Mouse (Mus musculus) midbrain, embryonic 12.5 days (tissue): ENCODE measurements at regions not wholly inside any gene's neighbourhood (a gene's known extent, or its start where the extent isn't known, plus 50 kb on each side); places are given as distances from the start of the nearest gene placed in this dataset.

Experiments used
- ATAC-seq: fragments of 200-750 bp; cut with Nextera tagmentation; 2 replicates; pipeline ENCODE4 v1.8.0; 2017; ENCODE audit warnings: low read depth, moderate TSS enrichment, moderate library complexity; ENCODE audit not compliant: low FRiP score
- H3K27ac ChIP-seq: fragments of 300-500 bp; sonication (generic); replicated peaks from 2 replicates; pipeline ENCODE4 v1.5.1; 2016; ENCODE audit warnings: mild to moderate bottlenecking
- H3K27me3 ChIP-seq: fragments of 300-500 bp; sonication (generic); 2 replicates; pipeline ENCODE4 v1.6.1; 2016; ENCODE audit warnings: mild to moderate bottlenecking
- H3K36me3 ChIP-seq: fragments of 300-500 bp; sonication (generic); 2 replicates; pipeline ENCODE4 v1.6.1; 2016
- H3K4me1 ChIP-seq: fragments of 300-500 bp; sonication (generic); 2 replicates; pipeline ENCODE4 v1.6.1; 2016
- H3K4me2 ChIP-seq: fragments of 300-500 bp; sonication (generic); replicated peaks from 2 replicates; pipeline ENCODE4 v1.6.1; 2016; ENCODE audit warnings: mild to moderate bottlenecking, moderate library complexity
- H3K4me3 ChIP-seq: fragments of 300-500 bp; sonication (generic); 2 replicates; pipeline ENCODE4 v1.5.1; 2016; ENCODE audit warnings: mild to moderate bottlenecking
- H3K9ac ChIP-seq: fragments of 300-500 bp; sonication (generic); replicated peaks from 2 replicates; pipeline ENCODE4 v1.6.1; 2016; ENCODE audit warnings: mild to moderate bottlenecking, moderate library complexity
- H3K9me3 ChIP-seq: fragments of 300-500 bp; sonication (generic); 2 replicates; pipeline ENCODE4 v1.6.1; 2016; ENCODE audit warnings: mild to moderate bottlenecking
- WGBS: fragments of 180-500 bp; shearing (Covaris S2); methylation state at CpG from one replicate; pipeline ENCODE4 v1.1.7; 2016; 5-methylcytosine and 5-hydroxymethylcytosine counted together

DNA sequence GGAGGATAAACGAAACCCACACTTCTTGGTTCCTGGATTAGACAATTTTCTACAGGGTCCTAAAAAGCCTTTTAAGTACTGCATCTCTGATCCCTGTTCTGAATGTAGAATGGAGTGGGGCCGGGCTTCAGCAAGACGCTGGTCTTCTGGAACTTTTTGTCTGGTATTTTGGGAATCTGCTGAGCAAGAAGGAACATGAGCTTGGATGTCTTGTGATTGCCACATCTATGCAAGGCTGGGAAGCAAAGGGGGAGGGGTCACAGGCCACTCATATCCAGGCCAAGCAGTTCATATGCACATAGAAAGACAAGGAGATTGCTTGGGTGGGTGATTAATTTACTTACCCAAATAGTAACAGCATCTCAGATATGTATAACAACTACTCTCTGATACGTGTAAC is 121.5 kb downstream of the Evx1 start:
- Histone ChIP-seq H3K36me3 (no peaks in the 10 kb centered on the region), H3K4me3 (no peak overlapping the region), H3K27me3 (no peaks in the 10 kb centered on the region), H3K9me3 (no peaks in the 10 kb centered on the region), H3K4me2 (no peak overlapping the region), H3K4me1 (no peaks in the 10 kb centered on the region), H3K9ac (no peak overlapping the region), H3K27ac (no peak overlapping the region)
- 83% methylated on average over 4 of the region's 4 CpGs for WGBS
- ATAC-seq = no peak

DNA sequence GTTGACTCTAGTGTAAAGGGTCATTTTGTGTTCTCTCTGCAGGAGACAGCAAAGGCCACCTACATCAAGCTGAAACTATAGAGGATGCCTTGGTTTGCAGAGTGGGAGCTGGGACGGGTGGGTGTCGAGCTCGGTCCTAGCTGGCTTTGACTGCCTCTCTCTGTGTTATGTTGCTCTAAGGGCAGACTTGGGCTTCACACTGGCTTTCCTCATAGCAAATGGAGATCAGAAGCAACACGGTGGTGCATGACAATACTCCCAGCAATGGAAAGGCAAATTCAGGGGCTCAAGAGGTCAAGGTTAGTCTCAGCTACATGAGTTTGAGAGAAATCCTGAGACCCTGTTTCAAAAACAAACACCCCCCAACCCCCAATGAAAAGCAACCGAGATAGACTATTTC is 122.1 kb downstream of the Evx1 start:
- Histone ChIP-seq H3K36me3 (no peaks in the 10 kb centered on the region), H3K4me2 (no peak overlapping the region), H3K9ac (no peak overlapping the region), H3K27me3 (no peaks in the 10 kb centered on the region), H3K9me3 (no peaks in the 10 kb centered on the region), H3K4me1 (no peaks in the 10 kb centered on the region), H3K27ac (no peak overlapping the region), H3K4me3 (no peak overlapping the region)
- ATAC-seq = no peak
- WGBS = 80% methylated on average over 5 of the region's 5 CpGs

DNA sequence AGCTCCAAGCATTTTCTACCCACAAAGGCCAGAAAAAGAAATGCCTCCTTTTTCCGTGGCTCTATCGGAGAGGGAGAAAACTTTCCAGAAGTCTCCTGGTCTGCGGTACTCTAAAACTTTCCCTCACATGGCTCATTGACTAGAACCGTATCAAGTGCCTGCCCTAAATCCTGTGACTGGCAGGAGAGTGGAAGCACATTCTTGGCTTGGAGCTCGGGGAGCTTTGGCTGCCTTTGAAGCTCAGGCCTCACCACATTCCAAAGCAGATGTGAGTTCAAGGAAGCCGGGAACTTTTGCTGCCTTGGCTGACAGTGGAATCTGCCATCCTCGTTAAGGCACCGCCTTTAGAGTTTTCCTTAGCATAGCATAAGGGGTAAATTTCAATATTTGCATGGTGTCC is 125.1 kb downstream of the Evx1 start:
- H3K4me3 ChIP-seq = no peak overlapping the region
- no peaks in the 10 kb centered on the region; the same call in 1 of the 2 replicates for H3K27me3 ChIP-seq
- WGBS = 45% methylated on average over 8 of the region's 8 CpGs
- H3K36me3 ChIP-seq = no peaks in the 10 kb centered on the region
- no peak for ATAC-seq
- no peaks in the 10 kb centered on the region for H3K9me3 ChIP-seq
- H3K4me2 ChIP-seq = no peak overlapping the region
- H3K9ac ChIP-seq = no peak overlapping the region
- H3K4me1 ChIP-seq = peaks cover 5% of the 10 kb centered on the region
- no peak overlapping the region for H3K27ac ChIP-seq

DNA sequence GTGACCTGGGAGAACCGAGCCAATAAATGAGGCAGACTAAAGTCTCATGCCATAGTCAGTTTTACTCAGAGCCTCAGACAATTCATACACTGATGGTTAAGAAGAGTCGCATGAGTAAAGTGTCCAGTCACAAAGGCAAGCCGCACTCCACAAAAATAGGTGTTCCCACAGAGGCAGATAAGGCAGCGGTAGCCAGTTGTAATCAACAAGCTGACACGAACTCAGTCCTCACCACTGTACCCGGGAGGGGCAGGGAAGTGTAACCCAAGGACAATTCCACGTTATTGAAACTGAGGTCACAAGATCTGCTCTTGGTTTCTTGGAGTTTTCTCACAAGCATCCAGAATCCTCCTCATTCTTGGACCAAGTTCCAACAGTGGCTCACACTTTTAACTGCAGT is 125.9 kb downstream of the Evx1 start:
- Histone ChIP-seq H3K27ac (no peak overlapping the region), H3K36me3 (no peaks in the 10 kb centered on the region), H3K4me1 (peaks cover 8% of the 10 kb centered on the region), H3K4me3 (no peak overlapping the region), H3K9ac (no peak overlapping the region), H3K4me2 (no peak overlapping the region), H3K27me3 (no peaks in the 10 kb centered on the region; the same call in 1 of the 2 replicates), H3K9me3 (no peaks in the 10 kb centered on the region)
- WGBS = 84% methylated on average over 7 of the region's 7 CpGs
- ATAC-seq = no peak

DNA sequence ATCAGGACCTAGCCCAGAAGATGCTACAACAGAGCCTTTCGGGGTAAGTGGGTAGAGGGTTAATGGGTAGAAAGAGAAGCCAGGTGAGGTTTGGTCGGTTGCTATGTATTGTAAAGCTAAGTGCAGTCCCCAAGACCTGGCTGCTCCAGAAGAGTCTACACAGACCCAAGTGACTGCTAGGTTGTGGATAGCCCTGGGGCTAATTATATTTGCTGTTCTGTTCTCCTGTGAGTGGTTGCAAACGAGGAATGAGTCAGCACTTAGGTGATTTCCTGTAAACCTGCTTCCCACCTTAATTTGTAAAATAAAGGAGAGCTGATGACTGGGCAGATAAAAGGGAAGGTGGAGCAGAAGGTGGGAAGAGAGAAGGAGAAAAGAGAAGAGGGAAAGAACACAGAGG is 126.9 kb downstream of the Evx1 start:
- ATAC-seq = no peak
- H3K9me3 ChIP-seq = no peaks in the 10 kb centered on the region
- no peak overlapping the region for H3K4me3 ChIP-seq
- H3K4me1 ChIP-seq = peaks cover 8% of the 10 kb centered on the region
- no peaks in the 10 kb centered on the region for H3K36me3 ChIP-seq
- no peaks in the 10 kb centered on the region; the same call in 1 of the 2 replicates for H3K27me3 ChIP-seq
- no peak overlapping the region for H3K4me2 ChIP-seq
- no peak overlapping the region for H3K9ac ChIP-seq
- WGBS = 81% methylated on average over 3 of the region's 3 CpGs
- no peak overlapping the region for H3K27ac ChIP-seq

DNA sequence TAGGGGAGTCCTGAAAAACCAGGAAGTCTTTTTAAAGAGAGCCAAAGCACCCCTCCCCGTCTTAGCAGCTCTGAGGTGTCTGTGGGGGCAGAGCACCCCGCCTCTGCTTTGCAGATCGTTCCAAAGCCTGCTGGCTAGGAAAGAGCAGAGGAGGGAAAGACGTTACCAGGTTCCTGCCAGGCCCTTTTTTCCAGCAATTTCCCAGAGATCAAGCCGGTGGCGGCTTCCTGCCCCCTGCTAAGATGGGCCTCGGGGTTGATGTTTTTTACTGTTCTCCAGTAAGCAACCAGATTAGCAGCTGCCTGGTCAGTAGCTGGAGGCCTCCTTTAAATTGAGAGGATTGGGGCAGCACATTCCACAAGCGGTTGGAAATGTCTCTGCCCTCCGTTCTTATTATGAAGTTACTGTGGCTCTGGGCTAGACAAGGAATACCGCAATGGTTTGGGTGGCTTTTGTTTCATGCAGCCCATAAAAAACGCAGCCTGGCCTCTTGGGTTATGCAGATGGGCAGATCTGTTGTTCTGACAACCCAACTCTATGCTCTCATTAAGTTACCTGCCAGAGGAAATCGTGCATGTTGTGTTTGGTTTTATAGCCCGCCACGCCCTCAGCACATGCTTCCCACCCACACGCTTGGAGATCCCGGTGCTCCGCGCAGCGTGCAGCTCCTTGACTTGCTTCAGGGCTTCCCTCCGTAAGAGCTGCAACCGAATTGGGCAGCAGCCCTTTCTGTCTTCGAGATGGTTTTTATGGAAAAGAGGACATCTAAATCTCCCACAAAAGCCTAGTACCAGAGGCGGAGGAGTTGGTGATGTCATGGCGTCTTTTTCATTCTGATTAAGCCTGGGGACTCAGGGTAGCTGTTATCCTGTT is 130.1 kb downstream of the Evx1 start:
- Histone ChIP-seq H3K4me1 (peaks cover 8% of the 10 kb centered on the region), H3K4me3 (no peak overlapping the region), H3K9me3 (no peaks in the 10 kb centered on the region), H3K27ac (no peak overlapping the region), H3K4me2 (0 out of 2 replicates have a peak overlapping the region, but pooled peaks have one; percentile 7), H3K27me3 (no peaks in the 10 kb centered on the region; the same call in 1 of the 2 replicates), H3K36me3 (no peaks in the 10 kb centered on the region), H3K9ac (no peak overlapping the region)
- WGBS = 38% methylated on average over 24 of the region's 24 CpGs
- no peak for ATAC-seq

DNA sequence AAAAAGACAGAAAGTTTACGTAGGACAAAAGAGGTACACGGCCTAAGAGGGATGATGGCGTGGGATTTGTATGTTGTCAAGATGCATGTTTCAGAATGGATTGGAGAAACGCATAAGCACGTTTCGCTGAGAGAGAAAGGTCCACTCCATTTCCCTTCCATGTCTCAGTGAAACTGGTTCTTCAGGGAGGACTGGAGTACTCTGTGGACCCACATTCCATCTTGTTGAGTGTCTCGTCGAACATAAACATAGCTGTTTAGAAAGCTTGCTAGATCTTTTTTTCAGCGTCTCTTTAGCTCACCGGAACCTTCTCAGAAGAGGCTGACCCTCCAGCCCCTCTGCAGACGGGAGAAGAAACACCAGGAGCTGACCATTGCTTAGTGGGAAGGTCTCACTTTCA is 145.5 kb downstream of the Evx1 start:
- Histone ChIP-seq H3K4me3 (no peak overlapping the region), H3K36me3 (no peaks in the 10 kb centered on the region), H3K27ac (no peak overlapping the region), H3K9ac (no peak overlapping the region), H3K27me3 (no peaks in the 10 kb centered on the region), H3K9me3 (no peaks in the 10 kb centered on the region), H3K4me2 (no peak overlapping the region), H3K4me1 (no peaks in the 10 kb centered on the region)
- 90% methylated on average over 11 of the region's 11 CpGs for WGBS
- ATAC-seq = no peak

DNA sequence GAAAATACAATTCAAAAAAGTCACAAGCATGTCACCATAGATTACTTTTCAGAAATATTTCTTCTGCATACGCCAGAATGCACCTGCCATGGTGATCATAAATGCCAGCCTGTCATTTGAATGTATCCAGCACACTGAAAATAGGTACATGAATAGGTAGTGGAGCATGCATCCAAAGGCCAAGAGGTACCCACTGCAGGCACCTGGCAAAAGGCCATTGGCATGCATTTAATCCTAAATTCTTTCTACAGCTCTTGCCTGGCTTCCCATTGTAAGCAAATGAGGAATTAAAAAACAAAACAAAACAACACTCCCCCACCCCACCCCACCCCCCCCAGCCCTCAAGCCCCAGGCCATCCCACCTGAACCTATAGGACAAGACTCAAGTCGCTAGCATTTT is 147.9 kb downstream of the Evx1 start:
- no peak overlapping the region for H3K4me2 ChIP-seq
- H3K27me3 ChIP-seq = no peaks in the 10 kb centered on the region
- no peak for ATAC-seq
- no peaks in the 10 kb centered on the region for H3K4me1 ChIP-seq
- no peak overlapping the region for H3K9ac ChIP-seq
- 92% methylated on average over 2 of the region's 2 CpGs for WGBS
- no peaks in the 10 kb centered on the region for H3K36me3 ChIP-seq
- no peak overlapping the region for H3K4me3 ChIP-seq
- H3K9me3 ChIP-seq = no peaks in the 10 kb centered on the region
- H3K27ac ChIP-seq = no peak overlapping the region

DNA sequence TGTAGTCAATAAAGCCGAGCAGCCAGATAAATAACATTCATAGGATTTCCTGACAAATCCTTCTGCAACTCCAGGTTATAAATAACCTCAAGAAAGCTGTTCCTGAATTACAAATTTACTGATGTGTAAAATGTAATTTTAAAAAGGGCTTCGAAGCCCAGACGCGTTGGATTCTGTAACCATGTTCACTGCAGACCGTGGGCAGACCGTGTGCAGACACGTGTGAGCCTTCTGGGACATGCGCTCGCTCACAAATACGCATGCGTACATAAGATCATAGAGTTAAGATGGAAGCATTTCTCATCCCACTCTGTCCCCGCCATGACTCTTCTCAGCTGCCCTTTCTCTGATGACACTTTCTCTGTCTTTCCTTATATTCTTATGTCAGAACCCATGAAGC is 150.1 kb downstream of the Evx1 start:
- Histone ChIP-seq H3K4me2 (no peak overlapping the region), H3K4me1 (no peaks in the 10 kb centered on the region), H3K27me3 (no peaks in the 10 kb centered on the region), H3K9ac (no peak overlapping the region), H3K9me3 (no peaks in the 10 kb centered on the region), H3K36me3 (no peaks in the 10 kb centered on the region), H3K4me3 (no peak overlapping the region), H3K27ac (no peak overlapping the region)
- ATAC-seq = no peak
- 93% methylated on average over 12 of the region's 12 CpGs for WGBS

DNA sequence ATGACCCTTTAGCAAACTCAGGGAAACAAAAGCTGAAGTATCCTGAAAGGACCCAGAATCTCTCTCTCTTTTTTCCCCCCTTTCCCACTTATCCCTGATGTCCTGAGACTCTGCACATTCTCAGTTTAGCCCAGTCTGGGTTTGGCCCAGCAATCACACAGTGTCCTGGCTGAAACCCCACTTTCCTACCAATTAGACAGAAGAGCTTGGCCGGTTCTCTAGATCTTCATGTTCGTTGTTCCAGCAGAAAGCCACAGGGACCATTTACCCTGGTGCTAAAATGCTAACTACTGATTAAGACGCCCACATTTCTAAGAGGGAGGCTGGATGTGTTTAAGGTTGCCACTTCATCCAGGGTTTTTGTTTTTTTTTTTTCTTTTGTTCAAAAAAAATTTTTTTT is 151.3 kb downstream of the Evx1 start:
- Histone ChIP-seq H3K9ac (no peak overlapping the region), H3K4me1 (no peaks in the 10 kb centered on the region), H3K27ac (no peak overlapping the region), H3K4me3 (no peak overlapping the region), H3K4me2 (no peak overlapping the region), H3K9me3 (no peaks in the 10 kb centered on the region), H3K27me3 (no peaks in the 10 kb centered on the region), H3K36me3 (no peaks in the 10 kb centered on the region)
- WGBS = 77% methylated on average over 3 of the region's 3 CpGs
- no peak for ATAC-seq

DNA sequence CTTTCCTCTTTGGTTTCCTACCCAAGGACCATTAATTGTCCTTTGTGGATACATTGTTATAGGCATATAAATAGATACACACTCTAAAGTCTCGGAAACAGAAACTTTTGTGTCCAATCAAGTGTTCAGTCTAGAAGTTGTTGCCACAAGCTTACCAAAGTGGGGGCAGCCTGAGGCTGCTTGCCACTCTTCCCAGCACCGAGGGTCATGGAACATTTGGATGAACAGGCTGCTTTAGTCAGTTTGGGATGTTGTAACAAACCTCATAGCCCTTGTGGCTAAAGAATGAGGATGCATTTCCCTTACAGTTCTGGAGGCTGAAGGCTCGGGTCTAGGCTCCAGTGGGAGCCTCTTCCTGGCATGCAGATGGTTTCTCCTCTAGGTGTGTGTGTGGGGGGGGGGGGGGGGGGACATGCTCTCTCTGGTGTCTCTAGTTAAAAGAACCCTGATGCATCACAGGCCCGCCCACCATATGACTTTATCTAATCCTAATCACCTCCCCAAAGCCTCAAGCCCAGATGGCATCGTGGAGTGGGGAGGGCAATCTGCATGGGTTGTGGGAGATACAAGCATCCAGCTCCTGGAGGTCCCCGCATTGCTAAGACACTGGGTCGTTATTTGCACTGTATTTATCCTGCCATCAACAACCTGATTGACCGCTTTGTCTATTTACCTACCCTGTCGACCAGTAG is 152.7 kb downstream of the Evx1 start:
- Histone ChIP-seq H3K27me3 (no peaks in the 10 kb centered on the region), H3K4me2 (no peak overlapping the region), H3K4me3 (no peak overlapping the region), H3K36me3 (no peaks in the 10 kb centered on the region), H3K9ac (no peak overlapping the region), H3K9me3 (no peaks in the 10 kb centered on the region), H3K4me1 (no peaks in the 10 kb centered on the region), H3K27ac (no peak overlapping the region)
- WGBS = 84% methylated on average over 9 of the region's 9 CpGs
- no peak for ATAC-seq

DNA sequence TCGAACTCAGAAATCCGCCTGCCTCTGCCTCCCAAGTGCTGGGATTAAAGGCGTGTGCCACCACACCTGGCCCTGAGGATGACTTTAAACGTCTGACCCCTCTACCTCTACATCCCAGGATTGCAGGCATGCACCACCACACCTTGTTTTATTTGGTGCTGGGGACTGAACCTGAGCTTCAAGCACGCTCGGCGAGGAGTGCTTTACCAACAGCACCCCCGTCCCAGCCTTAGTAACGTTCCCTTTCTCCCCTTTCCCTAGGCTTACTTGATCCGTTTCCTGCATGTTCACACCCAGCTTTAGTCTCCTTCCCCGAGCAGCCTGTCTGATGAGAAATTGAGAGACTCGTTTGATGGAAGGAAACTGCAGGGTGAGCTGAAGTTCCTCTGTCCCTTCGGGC is 157.5 kb downstream of the Evx1 start:
- Histone ChIP-seq H3K27ac (no peak overlapping the region), H3K4me2 (no peak overlapping the region), H3K36me3 (no peaks in the 10 kb centered on the region), H3K27me3 (no peaks in the 10 kb centered on the region), H3K9ac (no peak overlapping the region), H3K4me3 (no peak overlapping the region), H3K9me3 (no peaks in the 10 kb centered on the region), H3K4me1 (no peaks in the 10 kb centered on the region)
- ATAC-seq = no peak
- WGBS = 87% methylated on average over 13 of the region's 13 CpGs
